Mouse (Mus musculus) hindbrain, embryonic 16.5 days (tissue): ENCODE measurements around the gene Pnpla2. TPM values are rescaled to one million over a fixed set of nuclear protein-coding genes. Genes with fewer than 3 reads are reported as not detected.

Experiments
- ATAC-seq: fragments of 200-750 bp; cut with Nextera tagmentation; 2 replicates; pipeline ENCODE4 v1.8.0; 2017; ENCODE audit warnings: moderate TSS enrichment, moderate library complexity
- H3K27ac ChIP-seq: fragments of 300-500 bp; sonication (generic); 2 replicates; pipeline ENCODE4 v1.5.1; 2014; ENCODE audit warnings: low read depth, mild to moderate bottlenecking, control low read depth, low read length, moderate library complexity
- H3K27me3 ChIP-seq: fragments of 300-500 bp; sonication (generic); replicated peaks from 2 replicates; pipeline ENCODE4 v1.6.1; 2014; ENCODE audit warnings: low read length; ENCODE audit not compliant: control insufficient read depth, insufficient read depth
- H3K36me3 ChIP-seq: fragments of 300-500 bp; sonication (generic); 2 replicates; pipeline ENCODE4 v1.6.1; 2014; ENCODE audit warnings: mild to moderate bottlenecking, low read length, moderate library complexity, mixed read lengths; ENCODE audit not compliant: control insufficient read depth, insufficient read depth
- H3K4me1 ChIP-seq: fragments of 300-500 bp; sonication (generic); 2 replicates; pipeline ENCODE4 v1.6.1; 2014; ENCODE audit warnings: low read depth, low read length; ENCODE audit not compliant: control insufficient read depth, insufficient read depth
- H3K4me2 ChIP-seq: fragments of 300-500 bp; sonication (generic); 2 replicates; pipeline ENCODE4 v1.6.1; 2014; ENCODE audit warnings: mild to moderate bottlenecking, low read length, control low read depth, moderate library complexity
- H3K4me3 ChIP-seq: fragments of 300-500 bp; sonication (generic); 2 replicates; pipeline ENCODE4 v1.5.1; 2014; ENCODE audit warnings: mild to moderate bottlenecking, low read length, control low read depth, moderate library complexity
- H3K9ac ChIP-seq: fragments of 300-500 bp; sonication (generic); 2 replicates; pipeline ENCODE4 v1.6.1; 2014; ENCODE audit warnings: low read depth, mild to moderate bottlenecking, control low read depth, low read length, moderate library complexity
- H3K9me3 ChIP-seq: fragments of 300-500 bp; sonication (generic); 2 replicates; pipeline ENCODE4 v1.6.1; 2014; ENCODE audit warnings: mild to moderate bottlenecking, low read length, moderate library complexity; ENCODE audit not compliant: control insufficient read depth
- WGBS: fragments of 180-500 bp; shearing (Covaris S2); extraction: QIAGEN DNeasy Blood & Tissue Kit; methylation state at CpG from one replicate; pipeline ENCODE4 v1.1.7; 2014; 5-methylcytosine and 5-hydroxymethylcytosine counted together
- polyA plus RNA-seq: library from polyadenylated mRNA; unstranded; fragments of >200 nt; fragmentation: Nextera tagmentation; extraction: Ambion mirVana; gene quantifications from 2 replicates; pipeline ENCODE4 v1.2.1, GENCODE M21; 2015

Gene Pnpla2
- polyA plus RNA-seq, 1 experiment from 2014 or later = 20.9 TPM

- no peak overlapping the region for H3K27ac ChIP-seq
- H3K9ac ChIP-seq = no peak overlapping the region
- WGBS = 22% methylated on average over 12 of the region's 12 CpGs
- ATAC-seq = no peak
- H3K36me3 ChIP-seq = peaks cover 3% of the 10 kb centered on the region; the same call in 1 of the 2 replicates
- peak overlapping the region; percentile 34 for H3K4me2 ChIP-seq
- H3K27me3 ChIP-seq = peaks cover 58% of the 10 kb centered on the region
- no peaks in the 10 kb centered on the region for H3K9me3 ChIP-seq
- H3K4me3 ChIP-seq = peak overlapping the region; percentile 13
- H3K4me1 ChIP-seq = peaks cover 35% of the 10 kb centered on the region
Measured at GRCm38 (mm10) chr7:141463824-141464602, 9.0 kb downstream of the Pnpla2 start.

- H3K36me3 ChIP-seq = peaks cover 3% of the 10 kb centered on the region; the same call in 1 of the 2 replicates
- peaks cover 58% of the 10 kb centered on the region for H3K27me3 ChIP-seq
- no peak for ATAC-seq
- peak overlapping the region; percentile 18 for H3K9ac ChIP-seq
- H3K4me2 ChIP-seq = peak overlapping the region; percentile 34
- H3K27ac ChIP-seq = no peak overlapping the region
- H3K4me3 ChIP-seq = peak overlapping the region; percentile 16
- no peaks in the 10 kb centered on the region for H3K9me3 ChIP-seq
- 8% methylated on average over 38 of the region's 38 CpGs for WGBS
- H3K4me1 ChIP-seq = peaks cover 42% of the 10 kb centered on the region
Measured at GRCm38 (mm10) chr7:141464603-141465201, 9.7 kb downstream of the Pnpla2 start.

GRCm38 (mm10) chr7:141465388-141466044, 10.5 kb downstream of the Pnpla2 start:
- H3K4me2 ChIP-seq = no peak overlapping the region
- no peak overlapping the region for H3K27ac ChIP-seq
- no peak overlapping the region; the same call in 1 of the 2 replicates for H3K9ac ChIP-seq
- H3K9me3 ChIP-seq = no peaks in the 10 kb centered on the region
- no peak for ATAC-seq
- WGBS = 51% methylated on average over 8 of the region's 10 CpGs
- peaks cover 47% of the 10 kb centered on the region for H3K4me1 ChIP-seq
- H3K36me3 ChIP-seq = peaks cover 6% of the 10 kb centered on the region
- H3K4me3 ChIP-seq = no peak overlapping the region; the same call in 1 of the 2 replicates
- peaks cover 55% of the 10 kb centered on the region for H3K27me3 ChIP-seq

GRCm38 (mm10) chr7:141466045-141466394, 11.0 kb downstream of the Pnpla2 start:
- no peak overlapping the region for H3K9ac ChIP-seq
- H3K4me1 ChIP-seq = peaks cover 47% of the 10 kb centered on the region
- peaks cover 9% of the 10 kb centered on the region for H3K36me3 ChIP-seq
- H3K4me3 ChIP-seq = no peak overlapping the region
- no peak for ATAC-seq
- no peak overlapping the region for H3K27ac ChIP-seq
- no peaks in the 10 kb centered on the region for H3K9me3 ChIP-seq
- H3K4me2 ChIP-seq = no peak overlapping the region
- H3K27me3 ChIP-seq = peaks cover 51% of the 10 kb centered on the region
- 77% methylated on average over 7 of the region's 7 CpGs for WGBS

GRCm38 (mm10) chr7:141466607-141467148, 11.7 kb downstream of the Pnpla2 start:
- Histone ChIP-seq H3K4me2 (peak overlapping the region; percentile 81), H3K4me1 (peaks cover 44% of the 10 kb centered on the region), H3K27me3 (peaks cover 46% of the 10 kb centered on the region), H3K4me3 (peak overlapping the region; percentile 72), H3K9me3 (no peaks in the 10 kb centered on the region), H3K27ac (no peak overlapping the region), H3K9ac (peak overlapping the region; percentile 89), H3K36me3 (peaks cover 12% of the 10 kb centered on the region)
- WGBS = 63% methylated on average over 10 of the region's 10 CpGs
- no peak for ATAC-seq

- H3K4me2 ChIP-seq = peak within 1 kb of the TSS; percentile 81
- H3K36me3 ChIP-seq = peaks cover 16% of the 10 kb centered on the region
- WGBS = under 1% methylated on average over 49 of the region's 52 CpGs
- peak within 1 kb of the TSS; percentile 89 for H3K9ac ChIP-seq
- H3K27ac ChIP-seq = peak within 1 kb of the TSS; percentile 86
- ATAC-seq = peak; percentile 57
- H3K27me3 ChIP-seq = peaks cover 38% of the 10 kb centered on the region
- H3K4me1 ChIP-seq = peaks cover 39% of the 10 kb centered on the region
- no peaks in the 10 kb centered on the region for H3K9me3 ChIP-seq
- peak within 1 kb of the TSS; percentile 72 for H3K4me3 ChIP-seq
Measured at GRCm38 (mm10) chr7:141467230-141468030, 12.4 kb downstream of the Pnpla2 start, which contains the start of gene Cd151. Gene Cd151, plus strand, starts transcription at chr7:141467392.

- WGBS = 25% methylated on average over 5 of the region's 5 CpGs
- H3K4me3 ChIP-seq = peak overlapping the region; percentile 72
- peaks cover 32% of the 10 kb centered on the region for H3K27me3 ChIP-seq
- peaks cover 21% of the 10 kb centered on the region for H3K36me3 ChIP-seq
- H3K9me3 ChIP-seq = no peaks in the 10 kb centered on the region
- H3K9ac ChIP-seq = peak overlapping the region; percentile 89
- H3K4me1 ChIP-seq = peaks cover 39% of the 10 kb centered on the region
- peak; percentile 10; the same call in 1 of the 2 replicates for ATAC-seq
- peak overlapping the region; percentile 81 for H3K4me2 ChIP-seq
- H3K27ac ChIP-seq = peak overlapping the region; percentile 86
Measured at GRCm38 (mm10) chr7:141468164-141468521, 13.1 kb downstream of the Pnpla2 start.

GRCm38 (mm10) chr7:141468522-141469211, 13.7 kb downstream of the Pnpla2 start:
- no peaks in the 10 kb centered on the region for H3K9me3 ChIP-seq

More at GRCm38 (mm10) chr7:141468522-141469211, 13.7 kb downstream of the Pnpla2 start:
- Histone ChIP-seq H3K9ac (peak overlapping the region; percentile 89), H3K36me3 (peaks cover 21% of the 10 kb centered on the region), H3K4me3 (peak overlapping the region; percentile 72), H3K4me1 (peaks cover 44% of the 10 kb centered on the region), H3K27me3 (peaks cover 27% of the 10 kb centered on the region), H3K27ac (peak overlapping the region; percentile 86), H3K4me2 (peak overlapping the region; percentile 81)
- 12% methylated on average over 8 of the region's 8 CpGs for WGBS
- peak; percentile 76 for ATAC-seq
